Mouse (Mus musculus) midbrain, embryonic 16.5 days (tissue): ENCODE measurements around the gene Gabra3. TPM values are rescaled to one million over a fixed set of nuclear protein-coding genes. Genes with fewer than 3 reads are reported as not detected.

ENCODE experiments used
- ATAC-seq: fragments of 200-750 bp; cut with Nextera tagmentation; 2 replicates; pipeline ENCODE4 v1.8.0; 2017; ENCODE audit warnings: moderate TSS enrichment
- H3K27ac ChIP-seq: fragments of 300-500 bp; sonication (generic); 2 replicates; pipeline ENCODE4 v1.5.1; 2014; ENCODE audit warnings: mild to moderate bottlenecking, low read length, mixed read lengths
- H3K27me3 ChIP-seq: fragments of 300-500 bp; sonication (generic); 2 replicates; pipeline ENCODE4 v1.6.1; 2014; ENCODE audit warnings: low read depth, low read length, mixed read lengths; ENCODE audit not compliant: control insufficient read depth, insufficient read depth
- H3K36me3 ChIP-seq: fragments of 300-500 bp; sonication (generic); 2 replicates; pipeline ENCODE4 v1.6.1; 2014; ENCODE audit warnings: mild to moderate bottlenecking, low read length, moderate library complexity, mixed read lengths; ENCODE audit not compliant: control insufficient read depth, insufficient read depth
- H3K4me1 ChIP-seq: fragments of 300-500 bp; sonication (generic); 2 replicates; pipeline ENCODE4 v1.6.1; 2014; ENCODE audit warnings: mild to moderate bottlenecking, low read length, mixed read lengths; ENCODE audit not compliant: control insufficient read depth, insufficient read depth
- H3K4me2 ChIP-seq: fragments of 300-500 bp; sonication (generic); 2 replicates; pipeline ENCODE4 v1.6.1; 2014; ENCODE audit warnings: mild to moderate bottlenecking, low read length, mixed read lengths
- H3K4me3 ChIP-seq: fragments of 300-500 bp; sonication (generic); 2 replicates; pipeline ENCODE4 v1.5.1; 2014; ENCODE audit warnings: low read depth, mild to moderate bottlenecking, low read length, moderate library complexity, mixed read lengths
- H3K9ac ChIP-seq: fragments of 300-500 bp; sonication (generic); 2 replicates; pipeline ENCODE4 v1.6.1; 2014; ENCODE audit warnings: low read depth, low read length, mixed read lengths
- H3K9me3 ChIP-seq: fragments of 300-500 bp; sonication (generic); replicated peaks from 2 replicates; pipeline ENCODE4 v1.6.1; 2014; ENCODE audit warnings: mild to moderate bottlenecking, low read length, mixed read lengths; ENCODE audit not compliant: control insufficient read depth, poor library complexity, severe bottlenecking
- WGBS: fragments of 180-500 bp; shearing (Covaris S2); extraction: QIAGEN DNeasy Blood & Tissue Kit; methylation state at CpG from one replicate; pipeline ENCODE4 v1.1.7; 2014; 5-methylcytosine and 5-hydroxymethylcytosine counted together
- polyA plus RNA-seq: library from polyadenylated mRNA; unstranded; fragments of >200 nt; fragmentation: Nextera tagmentation; extraction: Ambion mirVana; gene quantifications from 2 replicates; pipeline ENCODE4 v1.2.1, GENCODE M21; 2015

Gabra3 gene
- polyA plus RNA-seq: 63.4 and 72.4 TPM in 2 replicates

GRCm38 (mm10) chrX:72656230-72656898 is at the start of gene Gabra3:
TSS of gene Gabra3 (minus strand) at chrX:72656848.
- peak; percentile 95 for ATAC-seq
- H3K27ac ChIP-seq: peak within 1 kb of the TSS; percentile 77
- 19% methylated on average over 3 of the region's 4 CpGs for WGBS
- H3K9me3 ChIP-seq: no peaks in the 10 kb centered on the region
- no peaks in the 10 kb centered on the region for H3K36me3 ChIP-seq
- H3K4me1 ChIP-seq: no peaks in the 10 kb centered on the region
- H3K4me3 ChIP-seq: peak within 1 kb of the TSS; percentile 49
- no peaks in the 10 kb centered on the region for H3K27me3 ChIP-seq
- peak within 1 kb of the TSS; percentile 52 for H3K4me2 ChIP-seq
- H3K9ac ChIP-seq: peak within 1 kb of the TSS; percentile 67

- ATAC-seq: peak; percentile 88
- no peaks in the 10 kb centered on the region for H3K36me3 ChIP-seq
- H3K27me3 ChIP-seq: no peaks in the 10 kb centered on the region
- H3K9me3 ChIP-seq: no peaks in the 10 kb centered on the region
- no peaks in the 10 kb centered on the region for H3K4me1 ChIP-seq
- 9% methylated on average over 7 of the region's 11 CpGs for WGBS
- H3K9ac ChIP-seq: peak overlapping the region; percentile 67
- H3K4me3 ChIP-seq: peak overlapping the region; percentile 49
- peak overlapping the region; percentile 77 for H3K27ac ChIP-seq
- peak overlapping the region; percentile 52 for H3K4me2 ChIP-seq
Observed at GRCm38 (mm10) chrX:72655789-72656188, 859 bp downstream of the Gabra3 start.

- Histone ChIP-seq H3K27ac (peak overlapping the region; percentile 77), H3K4me3 (peak overlapping the region; percentile 49), H3K4me1 (no peaks in the 10 kb centered on the region), H3K4me2 (peak overlapping the region; percentile 52), H3K9ac (peak overlapping the region; percentile 67), H3K27me3 (no peaks in the 10 kb centered on the region), H3K9me3 (no peaks in the 10 kb centered on the region), H3K36me3 (no peaks in the 10 kb centered on the region)
- 21% methylated on average over 5 of the region's 5 CpGs for WGBS
- peak; percentile 70 for ATAC-seq
Observed at GRCm38 (mm10) chrX:72655381-72655780, 1.3 kb downstream of the Gabra3 start.

- no peak overlapping the region for H3K4me3 ChIP-seq
- no peak overlapping the region for H3K4me2 ChIP-seq
- H3K4me1 ChIP-seq: no peaks in the 10 kb centered on the region
- H3K9me3 ChIP-seq: no peaks in the 10 kb centered on the region
- no peaks in the 10 kb centered on the region for H3K36me3 ChIP-seq
- ATAC-seq: no peak
- no peak overlapping the region for H3K27ac ChIP-seq
- no peak overlapping the region for H3K9ac ChIP-seq
- no peaks in the 10 kb centered on the region for H3K27me3 ChIP-seq
- WGBS: 63% methylated on average over 3 of the region's 3 CpGs
Observed at GRCm38 (mm10) chrX:72650688-72651087, 6.0 kb downstream of the Gabra3 start.

GRCm38 (mm10) chrX:72644691-72645090 is 12.0 kb downstream of the Gabra3 start:
- H3K4me1 ChIP-seq: no peaks in the 10 kb centered on the region
- H3K9me3 ChIP-seq: no peaks in the 10 kb centered on the region
- H3K4me3 ChIP-seq: no peak overlapping the region
- no peaks in the 10 kb centered on the region for H3K27me3 ChIP-seq
- 74% methylated on average over 2 of the region's 2 CpGs for WGBS
- ATAC-seq: no peak
- H3K27ac ChIP-seq: no peak overlapping the region
- H3K4me2 ChIP-seq: no peak overlapping the region
- H3K36me3 ChIP-seq: no peaks in the 10 kb centered on the region
- H3K9ac ChIP-seq: no peak overlapping the region

- H3K27me3 ChIP-seq: no peaks in the 10 kb centered on the region
- H3K4me2 ChIP-seq: no peak overlapping the region
- no peak overlapping the region for H3K9ac ChIP-seq
- no peaks in the 10 kb centered on the region for H3K9me3 ChIP-seq
- no peak for ATAC-seq
- no peak overlapping the region for H3K27ac ChIP-seq
- no peaks in the 10 kb centered on the region for H3K4me1 ChIP-seq
- WGBS: 76% methylated on average over 5 of the region's 5 CpGs
- H3K36me3 ChIP-seq: no peaks in the 10 kb centered on the region
- H3K4me3 ChIP-seq: no peak overlapping the region
Observed at GRCm38 (mm10) chrX:72497284-72497683, 159.4 kb downstream of the Gabra3 start.

GRCm38 (mm10) chrX:72489806-72490205 is 166.8 kb downstream of the Gabra3 start:
- H3K9ac ChIP-seq: no peak overlapping the region
- 98% methylated on average over 2 of the region's 2 CpGs for WGBS
- H3K36me3 ChIP-seq: no peaks in the 10 kb centered on the region
- no peaks in the 10 kb centered on the region for H3K4me1 ChIP-seq
- H3K9me3 ChIP-seq: no peaks in the 10 kb centered on the region
- H3K27me3 ChIP-seq: no peaks in the 10 kb centered on the region
- no peak overlapping the region for H3K4me2 ChIP-seq
- no peak overlapping the region for H3K4me3 ChIP-seq
- ATAC-seq: no peak
- no peak overlapping the region for H3K27ac ChIP-seq

- WGBS: 94% methylated on average over 6 of the region's 6 CpGs
- no peaks in the 10 kb centered on the region for H3K9me3 ChIP-seq
- no peak for ATAC-seq
- no peak within 1 kb of the TSS for H3K4me2 ChIP-seq
- H3K27ac ChIP-seq: no peak within 1 kb of the TSS
- no peaks in the 10 kb centered on the region for H3K36me3 ChIP-seq
- H3K4me1 ChIP-seq: no peaks in the 10 kb centered on the region
- no peak within 1 kb of the TSS for H3K9ac ChIP-seq
- no peak within 1 kb of the TSS for H3K4me3 ChIP-seq
- H3K27me3 ChIP-seq: no peaks in the 10 kb centered on the region
Observed at GRCm38 (mm10) chrX:72386758-72387157, 269.9 kb downstream of the Gabra3 start, which contains the start of gene Magea10. TSS of gene Magea10 (minus strand) at chrX:72386858.
